Mouse (Mus musculus) adrenal gland, postnatal 25 days (tissue): ENCODE results near the gene Meis1. TPM values are rescaled to one million over a fixed set of nuclear protein-coding genes. Genes with fewer than 3 reads are reported as not detected.

Experiments
- DNase-seq: peaks from one replicate; pipeline ENCODE4 v3.0.0; 2021; ENCODE audit warnings: mixed read lengths
- total RNA-seq: library from RNA; stranded (reverse); gene quantifications from 2 replicates; pipeline ENCODE4 v1.2.3, GENCODE M21; 2021

Gene Meis1
- total RNA-seq, 1 experiment from 2014 or later, result 73.6 TPM

DNA sequence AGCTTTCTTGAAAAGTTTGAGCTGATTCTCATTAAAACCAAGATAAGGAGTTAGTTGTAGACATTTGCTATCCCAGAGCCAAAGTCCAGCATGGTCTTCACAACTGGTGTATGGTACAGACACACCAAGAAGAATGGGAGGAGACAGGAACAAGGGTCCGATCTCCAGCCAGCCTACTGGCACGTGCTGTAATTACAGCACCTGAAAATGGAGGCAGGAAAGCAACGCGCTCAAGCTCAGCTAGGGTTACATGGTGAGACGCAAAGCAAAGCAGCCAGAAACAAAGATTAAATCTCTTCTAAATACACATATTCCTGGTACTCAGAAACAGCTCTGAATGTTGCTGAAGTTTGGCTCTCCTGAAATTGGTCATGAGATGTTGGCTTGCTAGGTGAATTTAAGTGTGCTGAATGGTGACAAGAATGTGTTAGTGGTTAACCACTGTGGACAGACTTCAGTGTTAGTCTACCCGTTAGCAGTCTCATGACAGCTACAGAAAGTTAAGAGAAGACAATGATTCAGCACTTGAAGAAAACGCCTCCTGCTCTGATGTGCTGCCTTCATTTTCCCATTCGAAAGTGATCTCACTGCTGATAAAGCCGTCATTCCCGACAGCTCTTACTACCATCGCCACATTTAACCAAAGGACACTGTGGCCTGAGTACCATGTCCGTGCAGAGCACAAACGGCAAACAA is 70.0 kb downstream of the Meis1 start:
- no peak for DNase-seq

DNA sequence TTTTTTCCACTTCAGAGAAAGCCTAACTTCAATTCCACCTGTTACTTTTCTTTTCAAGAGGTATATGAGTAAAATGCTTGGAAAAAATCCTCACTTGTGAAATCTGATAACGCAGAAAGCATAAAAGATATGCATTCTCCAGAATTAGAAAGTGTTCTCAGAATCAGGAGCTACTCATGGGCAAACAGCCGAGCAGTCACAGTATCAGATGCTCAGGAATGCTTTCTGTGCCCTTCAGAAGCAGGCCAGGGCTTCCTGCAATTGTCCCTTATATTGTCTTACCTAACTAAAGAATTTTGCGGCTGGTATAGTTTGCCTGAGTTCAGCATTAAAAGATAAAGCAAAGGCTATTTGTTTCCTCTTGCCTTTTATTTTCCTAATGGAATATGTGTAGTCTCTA is 71.4 kb downstream of the Meis1 start:
- no peak for DNase-seq

DNA sequence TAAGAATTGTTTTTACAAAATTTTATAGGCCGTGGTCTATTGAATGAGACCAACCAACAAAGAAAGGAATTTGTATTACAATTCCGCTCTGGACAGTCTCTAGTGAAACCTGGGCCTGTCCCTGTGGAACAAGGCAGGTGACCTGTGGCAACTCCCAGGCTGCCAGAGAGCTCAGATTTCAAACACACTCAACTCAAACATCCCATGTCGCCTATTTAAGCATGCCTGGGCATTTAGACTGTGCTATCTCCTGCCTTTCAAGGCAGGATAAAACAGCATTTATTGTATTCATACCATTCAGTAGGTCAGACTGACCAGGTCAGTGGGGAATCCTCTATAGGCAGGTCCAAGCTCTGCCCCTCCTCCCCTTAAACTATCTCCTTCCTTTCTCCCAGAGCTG is 73.0 kb downstream of the Meis1 start:
- DNase-seq, result no peak

DNA sequence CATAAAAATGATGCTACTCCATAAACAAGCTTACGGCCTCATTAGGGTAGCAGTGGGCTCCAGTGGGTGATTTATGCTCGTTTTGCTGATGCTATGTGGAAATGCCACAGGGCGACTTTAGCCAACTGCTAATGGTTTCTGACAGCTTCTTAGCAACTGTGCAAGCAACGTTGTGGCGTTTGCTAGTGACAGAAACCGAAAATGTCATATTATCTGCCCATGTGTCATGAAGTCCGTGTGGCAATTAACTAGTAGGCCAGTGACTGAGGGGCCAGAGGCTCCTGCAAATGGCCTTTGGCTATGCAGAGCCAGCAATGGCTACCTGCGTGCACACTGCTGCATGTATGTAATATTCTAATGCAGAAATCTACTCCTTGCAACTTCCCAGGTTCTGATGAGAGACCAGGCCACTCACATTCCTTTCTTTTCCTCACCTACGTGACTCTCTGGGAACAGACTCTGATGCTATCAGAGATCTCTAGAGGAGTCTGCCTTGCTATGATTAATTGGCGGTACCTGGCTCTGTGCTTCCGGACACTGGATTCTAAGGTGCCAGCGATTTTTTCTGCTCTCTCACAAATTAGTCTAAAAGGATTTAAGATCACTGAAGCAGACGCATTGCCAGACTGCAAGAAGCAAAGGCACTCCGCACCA is 73.7 kb downstream of the Meis1 start:
- no peak for DNase-seq

DNA sequence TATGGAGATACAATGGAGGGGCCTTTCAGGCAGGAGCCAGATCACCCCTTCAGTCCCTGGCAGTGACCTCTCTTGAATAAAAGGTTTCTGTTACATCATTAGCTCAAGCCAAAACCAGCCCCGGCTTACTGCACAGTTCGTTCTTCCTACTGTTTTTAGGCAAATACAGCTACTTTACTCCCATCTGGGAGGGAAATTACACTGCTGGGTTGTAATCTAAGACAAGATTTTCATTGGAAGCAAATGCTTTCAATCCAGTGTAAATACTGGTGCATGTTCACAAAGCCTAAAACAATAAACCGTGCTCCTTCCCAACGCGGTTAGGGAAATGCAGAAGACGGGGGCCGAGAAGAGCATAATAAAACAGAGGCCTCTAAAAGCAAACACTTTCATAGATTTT is 74.6 kb downstream of the Meis1 start:
- no peak for DNase-seq

DNA sequence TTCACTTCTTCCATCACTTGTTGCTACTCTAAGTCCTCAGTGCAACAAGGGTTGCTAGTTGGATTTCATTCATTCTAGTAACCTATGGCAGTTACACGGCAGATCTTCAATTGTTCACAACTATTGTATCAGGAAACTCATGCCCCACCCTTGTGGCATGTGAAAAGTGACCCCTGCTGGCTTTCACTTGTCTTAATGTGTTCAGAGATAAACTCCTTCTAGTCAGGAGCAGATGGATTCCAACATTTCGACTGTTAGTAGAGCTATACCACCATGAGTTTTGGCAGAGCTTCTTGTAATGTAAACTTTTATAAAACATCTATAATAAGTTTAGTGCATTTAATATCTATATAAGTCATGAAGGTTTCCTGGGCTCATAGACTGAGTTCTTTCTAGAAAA is 75.8 kb downstream of the Meis1 start:
- DNase-seq, result no peak

DNA sequence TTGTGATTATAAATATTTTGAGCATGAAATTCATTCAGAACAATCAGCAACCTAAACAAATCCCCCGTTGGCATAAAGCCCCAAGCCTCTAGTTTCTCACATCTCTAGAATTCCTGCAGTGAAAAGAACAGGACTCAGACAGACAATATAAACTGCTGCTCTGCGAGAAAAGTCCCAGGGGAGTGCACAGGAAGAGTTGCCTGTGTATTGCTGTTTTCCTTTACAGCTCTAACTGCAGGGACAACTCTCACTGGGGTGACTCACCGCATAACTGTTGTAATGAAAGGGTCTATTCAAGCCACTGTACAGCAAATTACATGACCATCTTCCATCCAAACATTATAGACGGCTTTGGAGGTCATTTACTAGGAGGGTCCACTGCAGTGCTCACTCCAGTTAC is 77.9 kb downstream of the Meis1 start:
- DNase-seq, result no peak

DNA sequence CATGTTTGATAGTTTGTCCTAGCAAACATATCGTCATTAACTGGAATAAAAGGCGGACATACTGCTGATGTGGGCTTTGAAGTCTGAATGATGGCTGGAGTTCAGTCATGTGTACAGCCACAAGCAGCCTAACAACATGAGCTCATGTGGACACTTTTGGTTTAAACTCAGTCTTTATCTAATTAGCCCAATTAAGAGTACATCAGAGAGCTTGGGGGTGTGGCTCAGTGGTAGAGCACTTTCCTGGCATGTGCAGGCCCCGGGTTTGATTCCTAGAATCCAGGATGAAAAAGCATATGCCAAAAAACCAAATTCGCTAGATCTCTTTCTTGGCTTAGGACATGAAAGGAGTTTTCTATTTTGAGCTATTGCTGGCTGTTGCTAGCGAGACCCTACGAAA is 83.9 kb downstream of the Meis1 start:
- no peak for DNase-seq

DNA sequence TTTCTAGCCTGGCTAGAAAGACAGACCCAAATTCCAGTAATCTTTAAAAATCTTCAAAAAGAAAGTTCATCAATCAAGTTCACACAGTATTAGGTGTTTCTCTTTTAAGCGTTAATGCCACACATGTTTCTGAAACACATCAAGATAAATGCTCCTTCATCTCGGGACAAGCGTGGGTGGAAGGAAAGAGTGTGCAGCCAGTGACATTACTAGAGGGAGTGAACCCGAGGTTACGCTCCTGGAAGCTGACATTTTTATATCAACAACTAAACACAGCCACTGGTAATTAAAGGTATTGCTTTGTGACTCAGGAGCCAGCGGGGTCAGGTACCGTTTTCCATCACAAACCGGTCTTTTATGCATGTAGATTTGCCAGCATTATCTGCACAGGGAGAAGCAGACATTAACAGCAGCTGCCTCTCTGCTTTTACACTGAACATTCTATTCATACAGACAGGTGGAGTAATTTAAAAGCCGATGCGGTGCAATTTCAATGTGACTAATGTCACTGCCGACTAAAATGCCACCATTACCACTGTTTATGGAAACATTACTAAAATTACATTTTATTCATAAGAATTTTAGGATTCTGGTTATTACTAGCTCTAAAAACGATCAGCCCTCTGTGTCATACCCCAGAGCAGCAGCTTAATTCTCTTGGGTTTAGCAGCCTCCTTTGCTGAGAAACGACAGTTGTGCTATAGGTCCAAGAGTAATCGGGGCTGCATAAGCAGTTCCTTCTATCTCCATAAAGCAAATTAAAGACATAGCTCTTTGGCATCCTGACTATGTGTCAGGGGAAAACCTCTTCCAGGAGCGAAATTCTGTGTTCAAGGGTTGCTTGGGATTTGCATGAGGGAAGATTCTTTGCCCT is 87.5 kb downstream of the Meis1 start:
- no peak for DNase-seq

DNA sequence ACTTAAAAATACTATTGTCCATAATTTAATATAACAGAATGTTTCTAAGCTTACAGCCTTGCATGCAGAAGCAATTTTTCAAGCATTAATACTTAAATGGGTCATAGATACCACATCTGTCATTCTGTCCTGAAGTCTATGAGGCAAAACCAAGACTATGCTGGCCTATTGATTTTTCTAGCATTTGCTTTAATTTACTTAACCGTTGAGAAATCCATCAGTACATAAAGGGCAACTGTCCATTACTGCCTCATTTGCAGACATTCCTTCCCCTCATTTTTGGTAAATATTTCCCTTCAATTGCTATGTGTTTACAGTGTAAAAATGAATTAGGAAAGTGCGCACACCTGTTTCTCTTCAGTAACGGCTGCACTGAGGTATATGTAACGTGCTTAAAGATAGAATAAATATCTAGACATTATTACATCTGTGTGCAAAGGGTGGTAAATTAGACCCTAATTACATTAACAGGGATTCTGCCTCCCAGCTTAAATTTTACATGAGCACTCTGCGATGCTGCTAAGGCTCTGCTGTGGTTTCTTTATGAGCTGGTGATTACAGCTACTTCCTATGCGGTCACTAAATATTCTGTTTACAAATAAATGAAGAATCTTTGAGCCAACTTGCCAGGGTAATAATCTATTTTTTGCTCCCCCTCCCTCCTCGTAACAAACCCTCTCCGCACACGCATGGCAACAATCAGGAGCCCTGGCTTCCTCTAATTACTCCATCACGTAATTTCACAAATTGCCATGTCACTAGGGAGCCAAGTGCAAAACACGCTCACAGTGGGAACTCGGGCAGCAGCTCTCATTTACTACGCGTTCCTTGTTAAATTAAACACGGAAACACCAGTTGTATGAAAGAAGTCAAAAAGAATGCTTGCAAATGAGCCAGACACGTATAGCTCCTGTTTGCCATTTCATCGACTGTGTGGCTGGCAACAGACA is 88.7 kb downstream of the Meis1 start:
- DNase-seq, result no peak

DNA sequence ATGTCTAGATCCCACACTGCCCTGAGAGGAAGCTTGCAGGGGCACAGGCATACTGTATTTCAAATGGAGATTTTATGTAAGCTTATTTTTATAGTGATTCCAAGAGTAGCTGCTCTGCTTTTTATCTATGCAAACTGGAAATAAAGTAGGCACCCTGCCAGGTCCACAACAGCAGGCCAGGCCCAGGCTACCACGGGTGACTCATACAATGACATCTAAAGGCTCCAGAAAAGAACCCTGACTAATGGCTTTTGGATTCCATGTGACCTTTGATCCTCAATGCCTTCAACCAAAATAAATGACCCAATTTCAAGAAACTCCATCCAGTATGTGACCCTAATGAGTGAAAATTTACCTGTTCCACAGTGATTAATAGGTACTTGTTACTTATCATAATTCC is 91.4 kb downstream of the Meis1 start:
- peak; percentile 66 for DNase-seq

DNA sequence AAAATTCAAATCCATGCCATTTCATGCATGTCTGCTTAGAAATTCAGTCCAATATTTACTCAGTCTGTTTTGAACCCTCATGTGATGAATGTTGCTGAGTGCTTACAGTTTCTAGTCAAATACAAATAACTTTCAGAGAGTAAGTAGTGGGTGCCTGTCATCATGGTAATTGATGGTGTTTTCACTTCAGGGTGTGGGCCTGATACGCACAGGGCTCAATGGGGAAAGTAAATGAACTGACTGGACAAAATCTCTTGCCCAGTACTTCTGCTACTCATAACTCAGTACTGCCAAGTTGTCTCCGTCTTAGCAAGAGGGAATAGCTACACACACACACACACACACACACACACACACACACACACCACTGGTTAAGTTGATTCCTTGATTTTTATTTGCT is 92.0 kb downstream of the Meis1 start:
- no peak for DNase-seq

DNA sequence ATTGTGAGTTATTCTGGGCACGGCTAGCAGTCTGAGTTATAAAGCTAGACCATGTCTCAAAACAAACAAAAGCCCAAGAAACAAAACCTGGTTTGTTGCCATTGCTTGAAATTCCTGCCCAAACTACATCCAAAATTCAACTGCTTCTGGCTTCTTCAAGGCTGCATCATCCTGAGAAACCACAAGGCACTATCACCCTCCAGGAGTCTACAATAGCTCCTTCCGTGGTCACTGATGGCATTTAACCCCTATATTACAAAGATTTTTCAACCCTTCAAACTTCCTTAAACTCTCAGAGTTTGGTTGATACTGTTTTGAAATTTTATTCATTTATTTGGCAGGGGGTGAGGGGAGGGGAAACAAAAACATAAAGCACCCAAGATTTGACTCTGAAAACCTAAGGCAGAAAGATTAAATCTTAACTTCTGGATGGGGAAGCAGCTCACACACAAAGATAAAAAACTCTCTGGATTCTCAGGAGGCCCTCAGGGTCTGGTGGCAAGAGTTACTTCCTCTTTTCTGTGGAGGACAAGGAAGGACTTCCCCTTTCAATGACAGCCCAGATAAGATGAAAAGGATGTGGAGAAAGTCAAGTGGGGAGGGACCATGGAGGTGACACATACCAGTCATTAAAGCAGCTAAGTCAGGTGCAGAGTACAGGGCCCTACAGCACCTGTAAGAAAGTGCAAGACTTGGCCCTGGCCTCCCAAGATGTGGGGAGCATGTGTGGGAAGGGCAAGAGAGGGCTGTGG is 94.0 kb downstream of the Meis1 start:
- no peak for DNase-seq

DNA sequence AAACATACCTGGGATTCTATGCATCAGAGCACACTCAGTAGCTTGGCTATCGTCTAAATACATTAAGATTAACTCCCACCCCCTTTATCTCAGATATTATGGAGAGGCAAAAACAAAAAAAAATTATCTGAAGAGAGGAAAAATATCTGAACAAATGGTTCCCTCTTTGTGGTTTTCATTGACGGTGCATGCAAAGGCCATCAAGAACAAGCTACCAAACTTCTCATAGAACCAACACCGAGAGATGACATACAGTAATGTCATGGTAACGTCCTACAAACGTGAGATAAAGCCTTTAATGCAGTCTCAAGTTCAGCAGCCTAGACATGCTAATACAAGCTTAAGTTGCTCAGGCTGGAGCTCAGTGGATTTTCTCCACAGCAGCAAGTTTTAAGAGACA is 95.5 kb downstream of the Meis1 start:
- DNase-seq, result no peak

DNA sequence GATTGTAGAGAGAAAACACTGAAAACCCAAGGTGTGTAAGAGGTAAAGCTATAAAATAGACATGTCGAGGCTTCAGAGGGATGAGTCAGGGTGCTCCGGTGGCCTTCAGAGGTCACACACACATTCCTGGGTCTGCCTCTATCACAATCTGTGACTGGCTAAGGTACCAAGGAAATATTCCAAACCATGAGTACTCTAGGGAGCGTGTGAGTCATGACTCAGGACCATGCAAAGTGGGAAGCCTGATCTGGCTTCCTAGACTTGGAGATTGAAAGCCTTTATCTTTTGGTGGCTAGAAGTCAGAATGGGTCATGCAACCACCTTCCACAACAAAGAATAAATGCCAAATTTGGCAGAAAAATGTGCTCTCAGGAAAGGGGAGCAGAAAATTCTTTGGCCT is 98.1 kb downstream of the Meis1 start:
- DNase-seq, result no peak

DNA sequence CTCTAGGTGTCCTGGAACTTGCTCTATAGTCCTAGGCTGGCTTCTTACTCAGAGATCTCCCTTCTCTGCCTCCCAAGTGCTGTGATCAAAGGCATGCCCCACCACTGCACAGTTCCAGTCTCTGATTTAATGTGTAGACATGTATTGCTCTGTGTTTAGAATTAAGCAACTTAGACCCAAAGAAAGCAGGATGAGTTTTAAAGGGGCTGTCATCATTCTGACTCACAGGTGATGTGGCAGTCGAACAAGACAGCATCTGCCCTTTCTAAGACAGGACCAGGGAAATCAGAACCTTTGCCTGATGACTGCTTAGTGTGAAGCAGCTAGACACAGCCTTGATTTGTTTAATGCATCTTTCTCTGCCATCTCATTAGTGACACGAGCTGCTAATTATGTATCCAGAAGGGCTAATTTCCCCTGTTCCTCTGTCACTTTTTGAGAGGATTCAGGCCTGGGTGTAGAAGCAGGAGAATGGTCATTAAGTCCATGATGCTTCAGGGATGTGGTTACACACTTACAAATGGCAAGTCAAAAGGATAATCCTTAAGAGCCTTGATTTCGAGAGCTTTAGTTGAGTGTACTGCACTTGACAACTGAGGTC is 99.5 kb downstream of the Meis1 start:
- DNase-seq, result no peak

DNA sequence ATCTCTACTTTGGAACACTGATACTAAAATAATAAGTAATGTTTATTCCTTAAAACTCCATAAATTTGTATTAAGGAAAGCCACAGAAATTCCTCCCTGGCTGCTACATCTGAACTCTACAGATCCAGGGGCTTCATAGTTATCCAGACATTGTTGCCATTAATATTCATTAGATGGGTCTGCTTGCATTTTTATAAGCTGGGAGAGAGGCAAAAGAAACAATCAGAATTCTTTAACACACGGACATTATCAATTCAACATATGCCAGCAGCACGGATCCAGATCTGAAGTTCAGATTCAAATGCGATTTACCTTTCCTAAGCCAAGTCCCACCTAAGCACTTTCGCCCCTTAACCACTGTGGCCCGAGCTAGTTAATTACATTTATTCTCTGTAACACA is 100.9 kb downstream of the Meis1 start:
- DNase-seq, result no peak

DNA sequence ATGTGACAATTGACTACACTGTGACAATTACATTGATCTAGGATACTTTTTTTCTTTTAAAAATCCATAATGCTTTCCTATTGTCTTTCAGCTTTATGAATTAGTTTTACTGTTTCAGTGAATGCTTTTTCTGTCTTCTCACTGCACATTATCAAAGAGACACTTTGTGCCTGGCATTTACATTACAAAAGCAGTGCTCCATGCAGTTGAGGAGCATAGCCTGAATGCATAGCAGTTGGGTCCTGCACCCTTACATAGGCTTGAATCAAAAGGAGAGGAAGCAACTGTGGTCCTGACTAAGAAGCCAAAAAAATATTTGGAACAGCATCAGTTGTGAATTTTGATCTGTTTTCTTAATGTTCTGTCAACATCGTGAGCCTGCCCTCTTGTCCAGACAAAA is 105.5 kb downstream of the Meis1 start:
- DNase-seq, result no peak

DNA sequence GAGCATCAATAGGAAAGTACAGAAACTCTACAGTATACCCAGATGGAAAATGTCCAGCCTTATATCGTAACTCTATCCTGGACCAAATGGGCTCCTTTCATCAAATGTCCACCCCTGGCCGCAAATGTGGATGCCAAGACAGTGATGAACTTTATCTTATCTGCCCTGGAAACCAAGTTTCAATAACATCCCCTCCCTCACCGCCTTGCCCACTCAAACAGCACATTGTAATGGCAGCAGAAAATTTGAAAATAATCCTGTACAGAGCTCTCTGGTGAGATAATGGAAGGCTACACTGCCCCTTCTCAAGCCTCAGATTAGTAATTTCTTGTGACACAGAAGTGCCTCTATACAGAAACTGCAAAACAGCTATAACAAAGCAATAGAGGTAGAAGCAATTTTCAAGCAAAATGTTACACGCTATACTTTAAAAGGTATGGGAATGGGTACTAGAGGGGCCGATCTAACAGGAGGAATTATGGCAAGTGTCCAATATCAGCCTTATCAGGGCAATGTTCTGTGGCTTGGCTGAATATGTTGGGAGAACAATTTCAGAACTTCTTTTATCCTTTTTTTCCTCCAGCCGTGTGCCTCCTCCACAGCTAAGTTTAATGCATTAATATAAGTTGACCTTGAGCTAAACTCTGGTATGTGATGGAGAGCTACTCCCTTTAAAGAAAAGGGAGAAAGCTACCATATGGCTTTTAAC is 106.3 kb downstream of the Meis1 start:
- no peak for DNase-seq

DNA sequence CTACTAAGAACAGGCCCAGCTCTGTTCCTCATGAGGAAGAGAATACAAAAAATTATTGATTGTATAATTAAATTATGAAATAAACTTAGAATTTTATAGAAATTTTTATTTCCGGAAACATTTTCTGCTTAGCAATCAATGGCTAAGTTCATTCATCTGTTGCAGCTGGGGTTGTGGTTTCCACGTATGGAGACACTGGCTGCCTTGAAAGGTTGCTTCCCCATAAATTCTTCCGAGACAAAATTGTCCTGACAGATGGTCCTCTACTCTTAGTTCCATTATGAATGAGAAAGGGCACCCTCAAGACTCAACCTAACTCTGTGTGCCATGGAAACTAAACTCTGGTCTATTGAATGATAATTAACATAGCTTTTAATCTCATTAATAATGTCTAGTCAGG is 111.9 kb downstream of the Meis1 start:
- DNase-seq, result no peak
